Mouse (Mus musculus): ENCODE data around the gene Evi2b.

The Evi2b gene

GRCm38 (mm10) chr11:79521930-79522329 lies 1.6 kb downstream of the Evi2b start:
- DNase-seq (ENCODE audit: low spot score), result no peak

- no peak for DNase-seq (ENCODE audit: low spot score)
Measured at GRCm38 (mm10) chr11:79520772-79521171, 2.8 kb downstream of the Evi2b start.

- no peak for DNase-seq (ENCODE audit: low spot score)
Measured at GRCm38 (mm10) chr11:79519878-79520291, 3.7 kb downstream of the Evi2b start.

- no peak for DNase-seq (ENCODE audit: low spot score)
Measured at GRCm38 (mm10) chr11:79519299-79519698, 4.3 kb downstream of the Evi2b start.

GRCm38 (mm10) chr11:79515798-79516197 lies 7.8 kb downstream of the Evi2b start:
- DNase-seq (ENCODE audit: low spot score), result no peak

- no peak for DNase-seq (ENCODE audit: low spot score)
Measured at GRCm38 (mm10) chr11:79515331-79515730, 8.2 kb downstream of the Evi2b start.

- no peak for DNase-seq (ENCODE audit: low spot score)
Measured at GRCm38 (mm10) chr11:79511970-79512369, 11.6 kb downstream of the Evi2b start.

GRCm38 (mm10) chr11:79504506-79504905 lies 19.1 kb downstream of the Evi2b start:
- no peak for DNase-seq (ENCODE audit: low spot score)

GRCm38 (mm10) chr11:79503845-79504244 lies 19.7 kb downstream of the Evi2b start, which contains the start of gene Omg:
Gene Omg, minus strand, starts transcription at chr11:79504084.
- no peak for DNase-seq (ENCODE audit: low spot score)

GRCm38 (mm10) chr11:79502917-79503316 lies 20.6 kb downstream of the Evi2b start:
- no peak for DNase-seq (ENCODE audit: low spot score)

GRCm38 (mm10) chr11:79494976-79495800 lies 28.4 kb downstream of the Evi2b start:
- no peak for DNase-seq (ENCODE audit: low spot score)

- no peak for DNase-seq (ENCODE audit: low spot score)
Measured at GRCm38 (mm10) chr11:79484721-79485120, 38.8 kb downstream of the Evi2b start.

GRCm38 (mm10) chr11:79483876-79484528 lies 39.6 kb downstream of the Evi2b start:
- no peak for DNase-seq (ENCODE audit: low spot score)

GRCm38 (mm10) chr11:79483392-79483791 lies 40.2 kb downstream of the Evi2b start:
- DNase-seq (ENCODE audit: low spot score), result no peak

GRCm38 (mm10) chr11:79468097-79468496 lies 55.5 kb downstream of the Evi2b start:
- no peak for DNase-seq (ENCODE audit: low spot score)
